Mouse (Mus musculus): Measurements from ENCODE around the gene Matn1. TPM values are rescaled to one million over a fixed set of nuclear protein-coding genes. Genes with fewer than 3 reads are reported as not detected.

Matn1 gene
- total RNA-seq, 2 experiments from 2014 or later = not detected

- no peak for ATAC-seq (replicated peaks; ENCODE audit: low FRiP score, poor library complexity, severe bottlenecking)
These were observed 29.4 kb downstream of the Matn1 start for GRCm38 (mm10) chr4:130973332-130974263.

- ATAC-seq (replicated peaks; ENCODE audit: low FRiP score, poor library complexity, severe bottlenecking) = no peak
These were observed 34.8 kb downstream of the Matn1 start for GRCm38 (mm10) chr4:130978981-130979380.

- no peak for ATAC-seq (replicated peaks; ENCODE audit: low FRiP score, poor library complexity, severe bottlenecking)
These were observed 40.4 kb downstream of the Matn1 start for GRCm38 (mm10) chr4:130984416-130985182.

GRCm38 (mm10) chr4:130987046-130987445, 42.9 kb downstream of the Matn1 start:
- no peak for ATAC-seq (replicated peaks; ENCODE audit: low FRiP score, poor library complexity, severe bottlenecking)

GRCm38 (mm10) chr4:130988219-130988839, 44.1 kb downstream of the Matn1 start:
- no peak for ATAC-seq (replicated peaks; ENCODE audit: low FRiP score, poor library complexity, severe bottlenecking)

GRCm38 (mm10) chr4:130989146-130989545, 45.0 kb downstream of the Matn1 start:
- ATAC-seq (replicated peaks; ENCODE audit: low FRiP score, poor library complexity, severe bottlenecking) = no peak

GRCm38 (mm10) chr4:130990966-130991365, 46.8 kb downstream of the Matn1 start:
- no peak for ATAC-seq (replicated peaks; ENCODE audit: low FRiP score, poor library complexity, severe bottlenecking)

- ATAC-seq (replicated peaks; ENCODE audit: low FRiP score, poor library complexity, severe bottlenecking) = no peak
These were observed 50.4 kb downstream of the Matn1 start for GRCm38 (mm10) chr4:130994556-130994955.

GRCm38 (mm10) chr4:130999744-131000527, 55.8 kb downstream of the Matn1 start:
- ATAC-seq (replicated peaks; ENCODE audit: low FRiP score, poor library complexity, severe bottlenecking) = no peak

GRCm38 (mm10) chr4:131000614-131001178, 56.5 kb downstream of the Matn1 start:
- ATAC-seq (replicated peaks; ENCODE audit: low FRiP score, poor library complexity, severe bottlenecking) = no peak

Other genes starting within 250 kb of the Matn1 start
- 25.9 and 31.0 TPM in 2 replicates for gene Sdc3, start 151.8 kb upstream of the Matn1 start, total RNA-seq (2015; ENCODE audit: low replicate concordance)
- 9.9 and 13.7 TPM in 2 replicates for gene Sdc3, start 151.8 kb upstream of the Matn1 start, total RNA-seq (2017; ENCODE audit: low replicate concordance)
- 141 and 163 TPM in 2 replicates for gene Laptm5, start 31.3 kb upstream of the Matn1 start, total RNA-seq (2015; ENCODE audit: low replicate concordance)
- 32.7 and 33.9 TPM in 2 replicates for gene Laptm5, start 31.3 kb upstream of the Matn1 start, total RNA-seq (2017; ENCODE audit: low replicate concordance)